Comparison of ENCODE assay signal across 9 mouse cellular contexts in the genomic region with DNA sequence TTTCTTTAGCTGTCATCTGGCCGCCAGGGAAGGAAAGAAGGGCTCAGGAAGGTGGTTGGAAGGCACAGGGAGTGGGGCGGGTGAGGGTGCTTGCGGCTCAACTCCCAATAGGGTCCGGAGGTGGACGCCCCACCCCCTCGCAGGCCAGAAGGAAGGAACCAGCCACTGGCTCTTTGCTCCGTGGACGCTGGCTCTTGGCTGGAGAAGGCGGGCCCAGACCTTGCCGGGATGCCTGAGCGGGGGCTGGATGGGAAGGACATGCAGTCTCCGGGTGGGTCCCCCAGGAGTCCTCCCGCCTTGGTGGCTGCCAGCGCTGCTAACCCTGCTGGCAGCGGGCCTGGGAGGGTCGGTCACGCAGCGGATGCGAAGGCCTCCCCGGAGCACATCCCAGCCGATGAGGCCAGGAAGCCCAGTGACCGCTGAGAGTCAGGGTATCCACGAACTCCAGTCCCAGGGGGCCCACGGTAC. TPM values are rescaled to one million over a fixed set of nuclear protein-coding genes. Genes with fewer than 3 reads are reported as not detected.
DNase-seq lines count a peak whose midpoint lies in the region; ATAC-seq lines count a peak whose summit lies in the region.
"Had no signal": no experiment of that assay in that cellular context is flagged by ENCODE, and none has a peak within 500 bp of the region (broad histone marks: within the 10 kb centered on the region; RNA-seq: fewer than 3 reads in every experiment).

No protein-coding gene starts in this region.

- no peak overlapping the region for H3K27ac ChIP-seq in forebrain, embryonic 15.5 days (replicated peaks)
- peak overlapping the region; percentile 83 for H3K27ac ChIP-seq in midbrain, embryonic 10.5 days (replicated peaks)

- H3K9ac ChIP-seq in forebrain, embryonic 15.5 days (replicated peaks) = peak overlapping the region; percentile 24; the same call in 1 of the 2 replicates

- H3K4me3 ChIP-seq in forebrain, embryonic 15.5 days = peak overlapping the region; percentile 10; the same call in 1 of the 2 replicates
- peak overlapping the region; percentile 52 for H3K4me3 ChIP-seq in midbrain, embryonic 10.5 days

- peak overlapping the region; percentile 32 for H3K4me2 ChIP-seq in forebrain, embryonic 15.5 days (replicated peaks)

- intact Hi-C loops in heart, postnatal 36 days (cut with DNase I) = loop anchor here (1.0 to 2.0 kb wide), 3 partner anchors 15 to 61 kb away; no protein-coding TSS in a partner anchor

- no peaks in the 10 kb centered on the region for H3K27me3 ChIP-seq in forebrain, embryonic 15.5 days
- peaks cover 30% of the 10 kb centered on the region for H3K27me3 ChIP-seq in midbrain, embryonic 10.5 days (ENCODE audit: low read depth, poor library complexity, severe bottlenecking)

- peaks cover 8% of the 10 kb centered on the region; the same call in 1 of the 2 replicates for H3K4me1 ChIP-seq in forebrain, embryonic 15.5 days
- peaks cover 61% of the 10 kb centered on the region for H3K4me1 ChIP-seq in midbrain, embryonic 10.5 days

- no peaks in the 10 kb centered on the region for H3K36me3 ChIP-seq in forebrain, embryonic 15.5 days
- no peaks in the 10 kb centered on the region for H3K36me3 ChIP-seq in midbrain, embryonic 10.5 days
- H3K36me3 ChIP-seq: G1E had no signal

- H3K9me3 ChIP-seq in forebrain, embryonic 15.5 days = no peaks in the 10 kb centered on the region
- H3K9me3 ChIP-seq in midbrain, embryonic 10.5 days (replicated peaks) = no peaks in the 10 kb centered on the region
- H3K9me3 ChIP-seq: G1E had no signal

- WGBS in forebrain, embryonic 15.5 days = 3% methylated on average over 24 of the region's 24 CpGs
- 4% methylated on average over 24 of the region's 24 CpGs for WGBS in midbrain, embryonic 10.5 days

- peak; percentile 50 for DNase-seq in right cerebral cortex, postnatal 14 days
- no peak for DNase-seq in right cerebral cortex, postnatal 25 days
- peak; percentile 86 to 87 for DNase-seq in heart, postnatal 36 days
- peak; percentile 83 to 91 for DNase-seq in kidney, postnatal 4 days
- peak; percentile 64 for DNase-seq in midbrain, embryonic 10.5 days (ENCODE audit: low spot score)
- DNase-seq in testis, postnatal 10 days (ENCODE audit: low spot score) = peak; percentile 82

- ATAC-seq in forebrain, embryonic 15.5 days (replicated peaks) = no peak
- no peak for ATAC-seq in CD4-positive, CD25-positive, alpha-beta regulatory T cell, adult 4 months

RNA-seq across cellular contexts. Expression of a gene that starts 12.5 kb away (rescaled TPM):
- 0.51 and 0.59 TPM in 2 replicates for polyA plus RNA-seq in forebrain, embryonic 15.5 days (2015; fragmentation: Nextera tagmentation; extraction: Ambion mirVana)
- 1 to 10 TPM; 6.9 to 8.0 TPM for total RNA-seq in heart, postnatal 36 days (2021)
- polyA plus RNA-seq in midbrain, embryonic 10.5 days (2016; fragmentation: Nextera tagmentation; extraction: Ambion mirVana) = 0.11 and 0.30 TPM in 2 replicates
- polyA plus RNA-seq in CD4-positive, CD25-positive, alpha-beta regulatory T cell, adult 4 months (2017; shearing (Covaris generic)) = not detected
- total RNA-seq: G1E had no signal
- polyA plus RNA-seq: G1E had no signal
